Mouse (Mus musculus): ENCODE measurements around the gene Hipk3.

Gene Hipk3

DNA sequence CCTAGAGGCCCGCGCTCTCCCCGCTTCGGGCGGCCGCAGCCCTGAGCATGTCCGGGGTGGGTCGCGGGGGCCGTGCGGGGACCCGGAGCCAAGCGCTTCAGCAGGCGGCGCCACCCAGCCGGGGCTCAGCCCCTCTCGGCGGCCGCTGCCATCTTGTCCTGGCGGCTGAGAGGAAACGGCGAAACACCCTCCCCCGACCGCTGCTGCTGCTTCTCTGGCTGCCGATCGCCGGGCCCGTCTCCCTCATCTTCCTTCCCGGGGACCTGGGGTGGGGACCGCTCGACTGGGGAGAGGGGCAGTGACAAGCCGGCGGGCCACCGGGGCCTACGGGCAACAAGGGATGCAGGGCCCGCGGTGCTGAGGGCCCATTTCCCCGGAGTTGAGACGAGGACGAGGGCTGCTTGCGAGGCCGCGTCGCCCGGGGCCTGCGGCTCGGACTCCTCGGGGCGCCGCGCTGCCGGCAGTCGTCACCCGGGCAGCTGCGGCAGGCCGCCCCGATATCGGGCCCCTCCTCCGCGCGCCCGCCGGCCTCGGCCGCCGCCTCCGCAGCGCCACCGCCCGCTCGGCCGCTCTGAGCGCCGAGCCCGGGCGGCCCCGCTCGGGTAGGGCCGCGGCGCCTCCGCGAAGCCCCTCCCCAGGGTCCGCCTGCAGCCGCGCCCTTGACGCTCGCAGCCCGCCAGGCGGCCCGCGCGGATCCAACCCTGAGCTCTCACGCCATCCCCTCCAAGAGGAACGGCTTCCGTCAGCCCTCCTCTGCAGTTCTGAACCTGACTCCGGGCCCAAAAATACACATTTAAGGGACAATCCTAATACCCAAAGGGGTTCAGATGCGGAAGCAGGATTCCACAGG lies at the start of gene Hipk3:
Gene Hipk3, minus strand, starts transcription at position 496 of the 850 bp plus-strand sequence.
- peak; percentile 89 for DNase-seq

DNA sequence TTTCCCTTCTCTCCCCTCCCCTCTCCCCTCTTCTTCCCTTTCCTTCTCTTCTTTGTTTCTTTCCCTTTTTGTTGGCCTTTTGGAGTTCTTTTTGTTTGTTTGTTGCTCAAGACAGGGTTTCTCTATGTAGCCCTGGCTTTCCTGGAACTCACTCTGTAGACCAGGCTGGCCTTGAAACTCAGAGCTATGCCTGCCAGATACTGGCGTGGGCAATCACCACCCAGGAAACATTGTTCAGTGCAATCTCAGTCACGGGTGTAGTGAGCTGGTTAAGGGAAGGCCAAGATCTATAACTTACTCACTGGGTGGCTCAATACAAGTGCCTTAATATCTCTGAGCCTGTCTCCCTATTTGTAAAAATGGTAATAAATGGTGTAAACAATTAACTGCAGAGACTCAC lies 46.0 kb upstream of the Hipk3 start:
- no peak for DNase-seq

DNA sequence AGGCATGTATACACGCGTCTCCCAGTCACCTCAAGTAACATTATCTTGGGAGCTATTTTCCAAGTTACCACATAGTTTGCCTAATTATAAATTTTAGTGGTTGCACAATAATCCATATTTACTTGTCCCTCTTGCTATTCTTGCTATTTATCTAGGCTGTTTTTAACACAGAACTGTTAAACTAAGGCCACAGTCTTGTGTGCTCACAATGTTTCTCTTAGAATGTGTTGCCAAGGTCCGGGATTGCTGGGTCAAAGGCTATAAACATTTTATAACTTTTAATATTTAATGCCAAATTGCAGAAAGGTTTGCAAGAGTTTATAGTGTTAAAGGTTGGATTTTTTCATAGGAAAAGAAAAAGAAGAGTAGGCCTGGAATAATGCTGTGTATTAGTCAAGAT lies 40.5 kb upstream of the Hipk3 start:
- peak; percentile 11 for DNase-seq

DNA sequence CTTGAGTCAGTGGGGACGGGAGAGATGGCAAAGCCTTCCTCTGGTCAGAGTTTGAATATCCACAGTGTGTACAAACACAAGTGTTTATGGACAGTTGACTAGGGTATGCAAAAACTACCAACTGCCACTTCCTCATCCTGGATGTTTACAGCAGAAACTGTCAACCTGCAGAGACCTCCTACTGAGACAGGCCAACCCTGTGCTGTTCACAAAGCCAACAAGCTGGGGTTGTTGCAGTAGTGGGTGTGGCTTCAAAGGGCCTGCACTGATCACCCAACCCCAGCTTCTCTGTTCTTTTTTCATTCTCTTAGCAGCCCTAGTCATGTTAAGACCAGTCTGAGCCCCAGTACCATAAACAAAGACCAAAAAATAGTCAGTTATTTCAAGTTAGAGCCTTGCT lies 38.3 kb upstream of the Hipk3 start:
- peak; percentile 4 for DNase-seq

DNA sequence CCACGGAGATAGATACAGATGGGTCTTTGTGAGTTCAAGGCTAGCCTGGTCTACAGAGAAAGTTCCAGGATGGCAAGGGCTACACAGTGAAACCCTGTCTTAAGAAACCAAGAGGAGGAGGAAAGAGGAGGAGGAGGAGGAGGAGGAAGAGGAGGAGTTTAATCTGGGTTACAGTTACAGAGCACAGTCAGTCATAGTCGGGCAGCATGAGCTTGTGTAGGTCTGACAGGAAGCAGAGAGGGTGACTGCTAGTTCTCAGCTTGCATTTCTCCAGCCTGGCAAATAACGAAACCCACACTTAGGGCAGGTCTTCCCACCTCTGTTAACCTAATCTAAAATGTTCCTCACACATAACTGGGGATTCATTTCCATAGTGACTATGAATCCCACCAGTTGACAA lies 32.3 kb upstream of the Hipk3 start:
- no peak for DNase-seq

DNA sequence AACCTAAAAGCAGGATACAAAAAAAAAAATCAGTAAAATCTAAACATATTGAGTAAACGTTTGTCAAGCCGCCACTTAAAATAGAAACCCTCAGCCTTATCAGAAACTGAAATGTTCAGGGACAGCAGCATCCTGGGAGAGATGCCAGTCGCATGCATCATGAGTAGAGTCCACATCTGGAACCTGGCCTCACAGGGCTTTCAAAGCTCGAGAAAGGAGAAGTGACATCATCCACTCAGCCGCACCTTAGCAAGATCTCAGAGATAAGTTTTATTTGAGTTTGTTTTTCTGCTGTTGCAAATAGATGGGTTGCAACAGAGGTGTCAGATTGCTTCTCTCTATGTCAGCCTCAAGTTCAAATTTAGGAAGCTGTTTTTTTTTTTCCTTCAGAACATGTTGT lies 31.3 kb upstream of the Hipk3 start:
- DNase-seq = peak; percentile 79

DNA sequence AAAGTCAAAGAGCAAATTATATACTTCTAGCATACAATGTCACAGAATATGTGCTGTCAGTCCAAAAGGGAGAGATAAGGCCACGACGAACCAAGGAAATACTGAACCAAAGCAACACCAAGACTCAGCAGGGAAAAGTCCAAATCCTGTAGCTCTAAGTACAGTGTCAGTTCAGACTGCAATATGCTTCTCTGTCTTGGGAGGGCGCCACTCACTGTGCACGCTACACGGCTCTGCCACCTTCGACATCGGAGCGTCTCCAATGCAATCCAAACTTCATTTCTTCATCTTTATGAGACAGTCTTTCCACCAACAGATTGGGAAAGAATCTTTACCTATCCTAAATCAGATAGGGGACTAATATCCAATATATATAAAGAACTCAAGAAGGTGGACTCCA lies 17.4 kb upstream of the Hipk3 start:
- no peak for DNase-seq

DNA sequence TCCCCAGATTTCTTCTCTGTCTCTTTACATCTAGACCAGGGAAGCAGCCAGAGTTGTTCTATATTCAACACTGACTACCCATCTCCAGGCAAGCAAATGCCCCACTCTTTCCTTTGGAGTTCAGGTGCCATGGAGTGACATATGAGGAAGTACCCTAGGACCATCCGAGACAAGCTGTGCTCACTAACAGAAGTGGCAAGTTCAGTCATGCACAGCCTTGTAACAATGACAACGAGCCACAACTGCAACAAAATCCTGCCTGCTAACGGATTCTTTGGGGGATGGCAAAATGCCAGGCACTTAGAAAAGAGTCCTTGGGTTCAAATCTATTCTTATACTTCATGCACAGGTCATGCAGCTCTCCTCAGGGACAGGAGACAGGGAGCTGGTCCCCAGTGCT lies 8.1 kb upstream of the Hipk3 start:
- DNase-seq = no peak

DNA sequence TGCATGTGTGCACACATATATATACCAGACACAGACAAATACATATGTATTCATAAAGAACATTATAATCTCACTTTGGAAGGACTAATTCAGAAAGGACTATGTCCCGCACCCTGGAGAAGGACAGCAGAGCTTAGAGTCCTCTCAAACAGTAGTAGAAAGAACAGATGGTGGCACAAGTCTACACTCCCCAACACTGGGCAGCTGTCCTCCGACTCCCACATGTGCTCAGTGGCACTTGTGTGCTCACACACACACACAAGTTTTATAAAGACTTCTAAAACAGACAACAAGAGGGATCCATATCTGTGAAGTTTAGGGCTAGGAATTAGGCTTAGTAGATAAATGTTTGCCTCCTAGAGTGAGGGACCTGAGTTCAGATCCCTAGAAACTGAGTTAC lies 6.8 kb upstream of the Hipk3 start:
- no peak for DNase-seq

DNA sequence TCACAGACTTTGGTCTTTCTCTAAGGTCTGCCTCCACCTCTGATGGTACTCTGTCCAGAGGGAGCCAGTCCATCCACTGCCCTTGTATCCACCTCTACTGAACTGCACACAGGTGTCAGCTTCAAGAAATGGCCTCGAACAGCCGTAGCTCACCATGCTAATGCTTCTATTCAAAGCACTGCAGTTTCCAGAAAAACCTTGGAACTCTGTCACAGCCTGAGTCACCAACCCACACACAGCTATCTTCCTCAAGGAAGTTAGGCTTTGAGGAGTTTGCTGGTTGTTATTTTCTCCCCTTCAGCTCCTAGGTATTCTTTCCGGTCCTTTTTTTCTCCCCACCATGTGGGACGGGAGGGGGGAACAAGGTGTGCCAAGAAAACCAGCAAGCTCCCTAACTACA lies 3.5 kb upstream of the Hipk3 start:
- DNase-seq = no peak

DNA sequence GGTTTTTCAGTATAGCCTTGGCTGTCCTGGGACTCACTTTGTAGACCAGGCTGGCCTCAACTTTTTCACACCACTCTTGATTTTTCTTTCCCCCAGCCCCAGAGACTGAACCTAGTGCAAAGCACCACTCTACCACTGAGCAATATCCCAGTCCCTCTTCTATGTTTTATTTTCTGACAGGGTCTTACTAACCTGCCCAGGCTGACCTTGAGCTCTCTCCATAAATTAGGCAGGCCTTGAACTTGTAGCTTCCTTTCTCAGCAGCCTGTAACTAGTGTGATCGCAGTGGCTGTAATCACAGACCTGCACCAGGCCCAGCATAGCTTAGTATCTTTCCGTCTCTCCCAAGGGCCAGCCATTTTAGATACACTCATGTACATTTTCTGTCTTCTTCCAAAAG lies 3.0 kb upstream of the Hipk3 start:
- DNase-seq = no peak

DNA sequence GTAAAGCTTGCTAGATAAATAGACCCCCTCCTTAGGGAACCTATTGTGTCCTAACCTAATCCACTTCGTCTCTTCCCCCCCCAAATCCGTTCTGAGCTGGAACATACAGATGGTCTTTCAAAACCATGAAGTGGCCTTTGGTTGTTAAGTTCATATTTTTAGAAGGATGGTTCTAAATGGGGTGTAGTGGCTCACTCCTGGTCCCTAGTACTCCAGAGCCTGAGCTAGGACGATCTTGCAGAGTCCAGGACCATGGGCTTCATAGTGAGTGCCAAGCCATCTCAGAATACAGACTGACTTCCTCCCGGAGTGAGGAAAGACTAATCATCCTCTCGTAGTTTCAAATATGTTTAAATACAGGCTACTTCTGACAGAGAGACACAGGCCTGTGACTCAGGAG lies 2.0 kb upstream of the Hipk3 start:
- no peak for DNase-seq

DNA sequence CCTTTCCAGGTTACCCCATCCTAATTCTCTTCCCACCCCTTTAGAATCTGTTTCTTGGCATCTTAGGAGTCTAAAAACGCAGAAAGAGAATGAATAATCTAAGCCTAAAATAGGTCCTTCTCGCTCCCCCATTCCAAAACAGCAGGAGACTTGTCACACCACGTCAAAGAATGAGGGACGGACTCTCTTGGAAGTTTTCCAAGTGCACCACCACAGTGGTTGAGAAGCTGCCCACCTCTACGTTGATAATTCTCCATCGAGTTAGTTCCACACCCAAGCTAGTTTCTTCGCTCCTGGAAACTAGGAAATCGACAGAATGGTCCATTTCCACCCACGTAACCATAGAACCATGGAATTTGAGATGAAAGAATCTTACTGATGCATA lies 547 bp upstream of the Hipk3 start:
- DNase-seq = no peak

DNA sequence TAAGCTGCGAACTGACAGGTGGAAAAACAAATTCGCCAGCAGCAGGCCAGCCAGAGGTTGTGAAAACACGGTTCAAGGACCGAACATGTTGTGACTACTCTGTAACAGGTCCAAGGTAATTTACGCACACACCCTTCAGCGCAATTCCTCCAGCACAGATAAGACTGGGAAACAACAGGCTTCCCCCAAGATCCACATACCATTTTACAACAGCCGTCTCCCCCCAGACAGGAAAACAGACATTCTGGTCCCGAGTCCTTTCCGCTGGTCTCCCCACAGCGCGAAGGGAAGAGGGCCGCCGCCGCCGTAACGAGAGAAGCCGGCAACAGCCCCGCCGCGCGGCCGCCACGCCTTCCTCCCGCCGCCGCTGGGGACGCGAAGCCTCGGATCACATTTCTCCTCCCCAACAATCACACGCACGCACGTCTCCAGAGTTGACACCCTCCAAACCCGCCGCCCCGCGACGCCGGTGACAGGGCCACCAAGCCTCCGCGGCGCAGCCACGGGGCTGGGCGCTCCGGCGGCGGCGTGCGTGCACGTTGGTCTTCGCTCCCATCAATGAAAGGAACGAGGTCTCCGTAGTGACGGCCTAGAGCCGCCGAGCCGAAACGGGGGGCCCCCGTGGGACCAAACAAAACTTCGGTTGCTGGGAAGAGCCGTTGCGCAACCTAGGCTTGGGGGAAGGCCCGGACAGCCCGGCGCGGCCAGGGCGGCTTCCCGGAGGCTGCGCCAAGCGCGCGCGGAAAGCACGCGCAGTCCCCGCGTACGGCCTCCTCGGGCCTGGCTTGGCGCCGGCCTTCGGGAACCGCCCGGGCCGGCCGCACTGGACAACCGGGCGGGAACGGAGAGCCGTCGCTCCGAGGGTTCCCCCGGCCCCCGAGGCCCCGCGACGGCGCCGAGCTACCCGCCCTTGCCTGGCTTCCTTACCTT lies 960 bp downstream of the Hipk3 start:
- peak; percentile 84 for DNase-seq

DNA sequence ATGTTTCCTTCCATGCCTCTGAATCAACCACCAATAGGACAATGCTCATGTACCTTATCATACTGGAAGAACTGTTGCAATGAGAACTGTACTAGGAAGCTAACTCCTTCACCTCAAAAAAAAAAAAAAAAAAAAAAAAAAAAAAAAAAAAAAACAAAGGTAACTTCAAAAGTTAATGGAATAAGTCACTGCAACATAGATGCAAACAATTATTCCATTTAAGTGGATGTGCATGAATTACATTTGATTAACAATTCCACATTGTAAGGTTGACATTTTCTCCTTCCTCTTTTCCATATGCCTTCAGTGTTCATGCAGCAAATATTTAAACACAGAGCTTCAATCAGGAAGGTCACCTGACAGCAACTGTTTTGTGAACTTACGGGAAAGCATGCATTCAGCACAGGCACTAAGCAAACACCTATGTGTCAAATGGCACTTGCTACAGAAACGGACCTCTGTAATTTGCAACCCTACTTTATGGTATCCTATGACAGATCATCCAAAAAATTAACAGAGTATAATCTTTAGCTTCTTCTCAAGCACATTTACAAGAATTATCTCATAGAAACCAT lies 2.9 kb downstream of the Hipk3 start:
- DNase-seq = no peak

DNA sequence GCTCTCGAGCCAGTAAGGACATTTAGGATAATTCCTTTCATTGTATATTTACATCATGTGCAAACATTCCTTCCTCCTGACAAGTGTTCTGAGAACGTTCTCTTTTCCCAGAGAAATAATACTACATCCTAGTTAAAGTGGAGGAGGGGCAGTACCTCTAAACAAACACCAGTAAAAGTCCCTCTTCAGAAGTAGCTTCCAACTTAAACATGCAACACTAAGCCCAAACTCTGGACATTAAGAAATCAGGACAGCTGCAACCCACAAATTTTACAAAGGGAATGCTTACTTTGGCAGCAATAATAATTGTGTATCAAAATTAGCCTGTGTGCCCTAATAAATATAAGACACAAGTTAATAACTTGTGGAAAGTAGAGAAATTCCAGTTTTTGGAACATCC lies 3.5 kb downstream of the Hipk3 start:
- no peak for DNase-seq

DNA sequence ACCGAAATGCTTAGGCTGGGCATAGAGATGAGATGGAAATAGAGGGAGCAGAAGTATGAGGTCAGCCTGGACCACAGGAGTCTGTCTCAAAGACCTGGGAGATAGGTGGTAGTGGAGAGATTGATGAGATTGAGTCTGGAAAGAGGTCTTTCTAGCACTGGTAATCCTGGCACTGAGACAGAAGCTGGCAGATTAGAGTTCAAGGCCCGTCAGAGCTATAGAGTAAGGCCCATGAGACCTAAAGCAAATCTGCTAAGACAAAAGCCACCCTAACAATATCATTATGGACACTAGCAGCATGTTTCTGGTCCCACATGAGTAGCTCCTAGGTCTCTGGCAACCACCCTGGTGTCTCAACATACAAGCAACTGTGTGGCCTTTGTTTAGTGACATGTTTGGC lies 4.4 kb downstream of the Hipk3 start:
- DNase-seq = no peak

DNA sequence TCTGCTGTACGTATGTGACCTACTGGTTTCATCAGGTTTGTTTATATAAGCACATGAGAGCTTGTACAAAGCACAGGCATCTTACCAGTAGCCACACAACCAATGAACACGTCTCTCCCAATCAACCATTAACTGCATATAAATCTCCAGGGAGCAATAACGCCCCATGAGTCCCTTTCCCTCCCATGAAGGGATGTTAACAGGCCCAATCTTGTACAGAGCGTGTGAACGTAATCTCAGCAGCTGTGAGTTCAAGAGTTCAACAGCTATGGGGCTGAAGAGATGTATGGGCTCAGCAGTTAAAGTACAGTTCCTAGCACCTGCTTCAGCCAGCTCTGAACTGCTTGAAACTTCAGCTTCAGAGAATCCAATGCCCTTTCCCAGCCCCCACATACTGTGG lies 9.8 kb downstream of the Hipk3 start:
- DNase-seq = no peak

DNA sequence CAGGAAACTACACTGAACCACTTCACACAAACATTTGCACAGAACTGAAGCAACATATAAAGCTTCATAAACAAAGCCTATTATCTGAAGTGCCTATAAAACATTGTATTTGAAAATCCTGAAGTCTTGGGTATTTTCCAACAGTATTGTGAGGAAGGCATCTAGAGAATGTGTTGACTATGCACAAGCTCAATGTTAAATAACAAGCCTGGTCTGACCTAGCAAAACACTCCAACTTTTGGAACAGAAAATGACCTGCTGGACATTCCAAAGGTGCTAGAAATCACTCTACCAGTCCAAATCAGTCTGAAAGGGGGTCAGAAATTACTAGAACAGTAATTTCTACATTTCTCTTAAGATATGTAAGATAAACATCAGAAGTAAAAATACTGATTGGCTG lies 12.1 kb downstream of the Hipk3 start:
- peak; percentile 53 for DNase-seq

DNA sequence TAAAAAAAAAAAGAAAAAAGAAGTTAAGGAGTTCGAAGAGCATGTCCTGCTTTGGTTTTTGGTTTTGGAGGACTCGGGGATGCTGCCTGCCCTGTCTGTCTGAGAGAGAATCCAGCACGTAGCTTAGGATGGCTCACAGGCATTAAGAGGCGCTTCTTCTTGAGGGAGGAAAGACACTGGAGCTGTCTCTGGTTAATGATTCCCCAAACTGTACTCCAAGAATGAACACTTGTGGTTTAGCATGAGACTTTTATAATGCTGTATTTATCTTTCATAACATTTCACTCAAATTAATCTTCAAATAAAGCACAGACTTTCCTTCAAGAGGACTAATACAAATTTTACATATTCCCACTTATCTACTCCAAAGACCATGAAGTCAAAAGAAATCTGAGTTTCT lies 15.2 kb downstream of the Hipk3 start:
- DNase-seq = no peak

DNA sequence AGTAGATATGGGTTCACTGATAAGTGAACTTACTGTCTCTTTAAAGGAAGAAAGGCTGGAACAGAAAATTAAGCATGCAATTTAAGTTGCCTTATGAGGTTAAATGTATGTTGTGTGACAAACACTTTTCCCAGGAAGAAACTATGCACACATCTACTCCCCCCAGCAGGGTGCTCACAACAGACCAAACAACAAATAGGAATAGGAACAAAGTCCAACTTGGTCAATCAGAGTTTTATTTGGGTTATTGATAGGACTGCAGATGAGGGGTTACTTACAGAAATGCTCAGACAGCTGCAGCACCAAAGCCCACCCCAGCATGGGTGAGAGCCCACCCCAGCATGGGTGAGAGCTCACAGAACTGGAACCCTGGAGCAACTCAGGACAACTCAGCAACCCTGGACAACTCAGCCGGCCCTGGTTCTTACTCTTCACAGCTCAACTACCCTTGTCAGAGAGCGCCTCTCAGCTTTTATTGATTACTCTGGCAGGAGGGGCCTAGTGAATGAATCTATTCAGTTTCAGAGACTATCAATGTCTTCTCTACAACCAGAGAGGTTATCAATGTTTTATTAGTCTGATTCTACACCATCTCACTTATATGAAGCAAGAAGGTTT lies 16.7 kb downstream of the Hipk3 start:
- no peak for DNase-seq

DNA sequence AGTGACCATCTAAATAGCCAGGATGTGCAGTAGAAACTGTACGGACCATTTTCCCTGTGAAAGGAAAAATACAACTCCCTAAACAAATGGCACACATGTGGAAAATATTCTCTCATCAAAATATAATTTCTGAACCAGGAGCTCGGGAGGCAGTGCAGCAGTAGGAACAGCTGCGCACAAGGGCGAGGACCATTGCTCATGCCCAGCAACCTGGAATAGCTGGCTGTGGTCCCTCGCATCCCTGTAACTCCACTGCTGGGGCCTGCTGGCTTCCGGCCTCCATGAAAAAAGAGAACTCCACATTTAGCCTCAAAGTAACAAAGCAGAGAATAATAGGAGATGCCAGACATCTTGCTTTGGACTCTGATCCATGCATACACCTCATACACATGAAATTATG lies 22.2 kb downstream of the Hipk3 start:
- no peak for DNase-seq

DNA sequence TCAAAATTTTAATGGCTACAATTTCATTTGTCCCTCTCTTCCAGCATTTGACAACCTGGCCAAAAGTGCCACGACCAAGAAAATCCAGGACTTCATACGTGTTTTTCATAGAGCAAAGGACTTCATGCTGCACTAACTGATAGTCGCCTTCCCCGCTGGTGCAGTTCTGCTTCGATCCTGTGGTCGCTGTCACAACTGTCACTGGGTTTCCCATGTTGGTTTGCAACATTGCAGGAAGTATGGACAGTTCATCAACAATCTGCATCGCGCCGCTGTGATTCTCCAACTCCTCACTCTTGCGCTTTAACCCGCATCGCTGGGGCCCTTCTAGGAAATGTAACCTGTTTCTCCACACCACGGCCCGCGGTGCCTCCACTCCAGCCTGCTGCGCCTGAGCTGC lies 23.1 kb downstream of the Hipk3 start:
- no peak for DNase-seq

Measured in lung, postnatal 36 days (tissue).